Mouse (Mus musculus): ENCODE measurements at regions not wholly inside any gene's neighbourhood (a gene's known extent, or its start where the extent isn't known, plus 50 kb on each side); places are given as distances from the start of the nearest gene placed in this dataset.

DNA sequence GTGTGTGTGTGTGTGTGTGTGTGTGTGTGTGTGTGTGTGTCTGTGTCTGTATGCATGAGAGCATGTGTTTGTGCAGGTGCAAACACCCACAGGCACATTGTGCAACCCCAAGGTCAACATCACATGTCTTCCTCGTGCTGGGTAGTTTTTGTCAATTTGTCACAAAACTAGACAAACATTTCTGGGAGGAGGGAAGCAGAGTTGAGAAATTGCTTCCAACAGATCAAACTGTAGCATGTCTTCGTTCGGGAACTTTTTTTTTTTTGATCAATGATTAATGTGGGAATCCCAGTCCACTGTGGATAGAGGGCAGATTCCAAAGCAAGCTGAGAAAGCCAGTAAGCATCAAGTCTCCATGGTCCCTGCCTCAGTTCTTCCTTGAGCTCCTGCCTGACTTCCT lies 67.9 kb upstream of the Mpp6 start:
- TF ChIP-seq EP300 (IDR thresholded peaks at IDR 0.05) (no peak), CTCF (IDR thresholded peaks at IDR 0.05) (no peak)
- 9% methylated on average over 3 of the region's 3 CpGs for WGBS
- ATAC-seq (no peak), DNase-seq (ENCODE audit: low spot score) (no peak)
- Histone ChIP-seq H3K4me1 (ENCODE audit: insufficient read depth, low read depth, low read length) (no peaks in the 10 kb centered on the region), H3K27me3 (replicated peaks; ENCODE audit: insufficient read depth, low read length) (no peaks in the 10 kb centered on the region), H3K9ac (replicated peaks; ENCODE audit: low read depth) (no peak overlapping the region), H3K9me3 (ENCODE audit: low read length) (no peaks in the 10 kb centered on the region), H3K4me3 (ENCODE audit: low read depth, low read length) (no peak overlapping the region), H3K27ac (ENCODE audit: low read length) (no peak overlapping the region), H3K4me2 (replicated peaks; ENCODE audit: low read depth, low read length) (no peak overlapping the region), H3K36me3 (ENCODE audit: insufficient read depth, low read length) (no peaks in the 10 kb centered on the region)

DNA sequence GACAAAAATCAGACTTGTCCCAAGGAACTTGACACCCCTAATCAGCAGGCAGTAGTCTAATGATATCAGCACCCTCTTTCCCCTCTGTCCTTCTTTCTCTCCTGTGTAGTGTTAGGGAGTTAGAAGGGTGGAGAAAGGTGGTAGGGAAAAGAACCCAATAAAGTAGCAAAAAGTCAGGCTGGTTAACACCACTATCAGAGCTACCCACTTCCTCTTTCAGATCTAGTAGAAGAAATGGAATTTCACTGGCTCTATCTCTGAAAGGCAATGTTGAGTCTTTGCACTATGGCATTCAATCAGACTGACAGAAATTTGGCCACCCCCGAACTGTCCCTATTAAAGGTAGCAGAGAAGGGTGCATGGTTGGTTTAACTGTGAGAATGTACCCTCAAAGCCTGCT lies 65.9 kb upstream of the Mpp6 start:
- no peak for DNase-seq (ENCODE audit: low spot score)
- 92% methylated on average over 1 of the region's 1 CpGs for WGBS
- Histone ChIP-seq H3K4me3 (ENCODE audit: low read depth, low read length) (no peak overlapping the region), H3K27me3 (replicated peaks; ENCODE audit: insufficient read depth, low read length) (no peaks in the 10 kb centered on the region), H3K9ac (replicated peaks; ENCODE audit: low read depth) (no peak overlapping the region), H3K9me3 (ENCODE audit: low read length) (no peaks in the 10 kb centered on the region), H3K4me2 (replicated peaks; ENCODE audit: low read depth, low read length) (no peak overlapping the region), H3K27ac (ENCODE audit: low read length) (no peak overlapping the region), H3K36me3 (ENCODE audit: insufficient read depth, low read length) (no peaks in the 10 kb centered on the region), H3K4me1 (ENCODE audit: insufficient read depth, low read depth, low read length) (no peaks in the 10 kb centered on the region)
- no peak for ATAC-seq
- TF ChIP-seq EP300 (IDR thresholded peaks at IDR 0.05) (no peak), CTCF (IDR thresholded peaks at IDR 0.05) (no peak)

DNA sequence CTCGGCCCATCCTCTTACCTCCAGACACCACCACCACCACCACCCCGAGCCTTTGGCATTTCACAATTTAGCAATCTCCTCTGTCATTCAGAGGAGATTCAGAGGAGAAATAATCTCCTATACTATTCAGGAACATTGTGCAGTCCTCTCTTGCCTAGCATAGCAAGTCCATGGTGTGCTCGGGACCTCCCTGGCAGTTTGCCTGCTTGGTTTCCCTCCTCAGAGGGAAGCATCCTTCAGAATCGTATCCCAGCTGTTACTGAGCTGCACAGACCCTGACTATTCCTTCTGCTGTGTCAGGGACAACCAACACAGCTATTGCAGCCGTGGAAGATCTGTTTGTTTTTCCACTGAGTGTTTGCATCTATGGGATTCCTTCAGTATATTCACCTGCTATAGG lies 63.3 kb upstream of the Mpp6 start:
- no peak for ATAC-seq
- H3K9ac ChIP-seq (replicated peaks; ENCODE audit: low read depth): no peak overlapping the region
- DNase-seq (ENCODE audit: low spot score): no peak
- no peak overlapping the region for H3K27ac ChIP-seq (ENCODE audit: low read length)
- H3K4me2 ChIP-seq (replicated peaks; ENCODE audit: low read depth, low read length): no peak overlapping the region
- no peak overlapping the region for H3K4me3 ChIP-seq (ENCODE audit: low read depth, low read length)
- H3K9me3 ChIP-seq (ENCODE audit: low read length): no peaks in the 10 kb centered on the region
- TF ChIP-seq CTCF (IDR thresholded peaks at IDR 0.05): no peak
- TF ChIP-seq EP300 (IDR thresholded peaks at IDR 0.05): no peak
- WGBS: 44% methylated on average over 5 of the region's 5 CpGs
- H3K36me3 ChIP-seq (ENCODE audit: insufficient read depth, low read length): no peaks in the 10 kb centered on the region
- H3K4me1 ChIP-seq (ENCODE audit: insufficient read depth, low read depth, low read length): no peaks in the 10 kb centered on the region
- no peaks in the 10 kb centered on the region for H3K27me3 ChIP-seq (replicated peaks; ENCODE audit: insufficient read depth, low read length)

DNA sequence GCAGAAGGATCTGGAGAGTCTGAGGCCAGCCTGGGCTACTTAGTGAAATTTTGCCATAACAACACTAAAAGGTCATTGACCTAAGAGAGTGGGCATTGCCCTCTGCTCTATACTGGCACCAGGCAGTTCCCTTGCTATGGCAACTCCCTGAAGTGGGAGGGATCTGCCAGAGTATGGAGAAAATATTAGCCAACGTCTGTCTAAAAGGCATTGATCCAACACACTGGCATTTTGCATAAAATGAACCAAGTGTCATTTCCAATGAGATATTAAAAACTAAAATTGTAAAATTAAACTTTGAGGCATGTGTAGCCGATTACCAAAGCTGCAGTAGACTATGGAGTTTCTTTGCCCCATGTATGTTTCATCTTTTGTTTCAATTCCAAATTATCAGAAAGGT lies 57.6 kb upstream of the Mpp6 start:
- H3K27ac ChIP-seq (ENCODE audit: low read length): no peak overlapping the region

DNA sequence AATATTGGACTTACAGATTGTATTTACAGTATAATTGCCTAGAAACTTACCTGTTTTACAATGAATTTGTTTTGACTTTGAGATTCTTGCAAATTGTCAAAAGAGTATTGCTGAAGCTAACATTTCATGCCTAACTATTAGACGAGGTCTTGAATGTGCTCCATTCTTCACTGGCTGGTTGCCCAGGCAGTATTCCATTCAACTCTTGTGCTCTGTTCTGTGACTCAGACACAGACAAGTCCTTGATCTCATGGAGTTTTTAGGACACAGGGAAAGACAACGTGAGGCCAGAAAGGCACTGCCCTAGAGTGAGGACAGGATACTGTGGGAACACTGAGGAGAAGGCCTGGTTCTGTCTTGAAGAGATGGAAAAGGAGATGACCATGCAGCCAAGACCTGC lies 57.0 kb upstream of the Mpp6 start:
- 45% methylated on average over 2 of the region's 2 CpGs for WGBS
- no peak overlapping the region for H3K4me2 ChIP-seq (replicated peaks; ENCODE audit: low read depth, low read length)
- H3K4me1 ChIP-seq (ENCODE audit: insufficient read depth, low read depth, low read length): no peaks in the 10 kb centered on the region
- no peak overlapping the region for H3K27ac ChIP-seq (ENCODE audit: low read length)
- no peaks in the 10 kb centered on the region for H3K27me3 ChIP-seq (replicated peaks; ENCODE audit: insufficient read depth, low read length)
- no peak for TF ChIP-seq EP300 (IDR thresholded peaks at IDR 0.05)
- TF ChIP-seq CTCF (IDR thresholded peaks at IDR 0.05): no peak
- no peaks in the 10 kb centered on the region for H3K36me3 ChIP-seq (ENCODE audit: insufficient read depth, low read length)
- H3K9me3 ChIP-seq (ENCODE audit: low read length): no peaks in the 10 kb centered on the region
- ATAC-seq (no peak), DNase-seq (ENCODE audit: low spot score) (no peak)
- no peak overlapping the region for H3K9ac ChIP-seq (replicated peaks; ENCODE audit: low read depth)
- H3K4me3 ChIP-seq (ENCODE audit: low read depth, low read length): no peak overlapping the region

More for the DNA sequence above, 57.6 kb upstream of the Mpp6 start:
- Histone ChIP-seq H3K4me3 (ENCODE audit: low read depth, low read length) (no peak overlapping the region), H3K9ac (replicated peaks; ENCODE audit: low read depth) (no peak overlapping the region), H3K4me2 (replicated peaks; ENCODE audit: low read depth, low read length) (no peak overlapping the region), H3K9me3 (ENCODE audit: low read length) (no peaks in the 10 kb centered on the region), H3K4me1 (ENCODE audit: insufficient read depth, low read depth, low read length) (no peaks in the 10 kb centered on the region), H3K27me3 (replicated peaks; ENCODE audit: insufficient read depth, low read length) (no peaks in the 10 kb centered on the region), H3K36me3 (ENCODE audit: insufficient read depth, low read length) (no peaks in the 10 kb centered on the region)
- ATAC-seq (no peak), DNase-seq (ENCODE audit: low spot score) (no peak)
- TF ChIP-seq CTCF (IDR thresholded peaks at IDR 0.05) (no peak), EP300 (IDR thresholded peaks at IDR 0.05) (no peak)
- WGBS: 85% methylated on average over 2 of the region's 2 CpGs

DNA sequence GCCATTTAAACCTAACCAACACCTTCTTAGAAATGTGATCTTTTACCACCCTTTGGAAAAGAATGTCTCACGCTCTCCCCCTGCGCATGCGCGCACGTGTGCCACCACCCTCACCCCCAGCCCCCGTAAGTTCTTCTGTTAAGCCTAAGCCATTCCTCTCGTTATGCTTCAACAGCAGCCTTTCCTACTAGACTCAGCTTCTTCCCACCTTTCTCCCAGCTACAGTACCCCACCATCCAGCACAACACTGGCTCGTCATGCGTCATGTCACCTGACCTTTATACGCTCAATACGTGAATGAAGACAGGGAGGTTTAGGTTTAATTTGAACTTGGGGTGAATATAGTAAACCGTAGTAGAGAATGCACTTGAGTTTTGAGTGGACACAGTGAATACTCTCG lies 55.8 kb upstream of the Mpp6 start:
- TF ChIP-seq EP300 (IDR thresholded peaks at IDR 0.05) (no peak), CTCF (IDR thresholded peaks at IDR 0.05) (no peak)
- DNase-seq (ENCODE audit: low spot score) (no peak), ATAC-seq (no peak)
- H3K9me3 ChIP-seq (ENCODE audit: low read length): no peaks in the 10 kb centered on the region
- H3K36me3 ChIP-seq (ENCODE audit: insufficient read depth, low read length): no peaks in the 10 kb centered on the region
- no peak overlapping the region for H3K9ac ChIP-seq (replicated peaks; ENCODE audit: low read depth)
- H3K27ac ChIP-seq (ENCODE audit: low read length): no peak overlapping the region
- H3K4me3 ChIP-seq (ENCODE audit: low read depth, low read length): no peak overlapping the region
- no peaks in the 10 kb centered on the region for H3K27me3 ChIP-seq (replicated peaks; ENCODE audit: insufficient read depth, low read length)
- 81% methylated on average over 13 of the region's 13 CpGs for WGBS
- H3K4me2 ChIP-seq (replicated peaks; ENCODE audit: low read depth, low read length): no peak overlapping the region
- H3K4me1 ChIP-seq (ENCODE audit: insufficient read depth, low read depth, low read length): no peaks in the 10 kb centered on the region

DNA sequence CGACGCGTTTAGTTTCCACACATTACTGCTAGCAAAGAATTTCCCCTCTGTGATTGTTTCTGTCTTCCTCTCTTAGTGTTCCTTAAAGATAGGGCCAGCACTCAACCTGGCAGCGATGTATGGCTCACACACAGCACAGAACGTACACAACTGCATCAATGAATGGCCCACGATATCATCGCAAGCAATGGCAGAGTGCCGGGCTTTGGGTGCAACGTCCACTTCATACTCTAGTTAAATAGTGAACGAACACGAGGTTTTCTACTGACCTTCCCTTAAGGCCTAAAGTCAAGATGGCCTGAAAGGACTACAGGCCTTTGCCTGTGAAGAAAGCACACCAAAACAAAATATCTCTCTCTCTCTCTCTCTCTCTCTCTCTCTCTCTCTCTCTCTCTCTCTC lies 51.4 kb upstream of the Mpp6 start:
- WGBS: 81% methylated on average over 11 of the region's 11 CpGs
- Histone ChIP-seq H3K4me1 (ENCODE audit: insufficient read depth, low read depth, low read length) (no peaks in the 10 kb centered on the region), H3K9me3 (ENCODE audit: low read length) (no peaks in the 10 kb centered on the region), H3K36me3 (ENCODE audit: insufficient read depth, low read length) (no peaks in the 10 kb centered on the region), H3K4me2 (replicated peaks; ENCODE audit: low read depth, low read length) (no peak overlapping the region), H3K27ac (ENCODE audit: low read length) (no peak overlapping the region), H3K9ac (replicated peaks; ENCODE audit: low read depth) (no peak overlapping the region), H3K27me3 (replicated peaks; ENCODE audit: insufficient read depth, low read length) (no peaks in the 10 kb centered on the region), H3K4me3 (ENCODE audit: low read depth, low read length) (no peak overlapping the region)
- DNase-seq (ENCODE audit: low spot score): no peak
- TF ChIP-seq EP300 (IDR thresholded peaks at IDR 0.05) (no peak), CTCF (IDR thresholded peaks at IDR 0.05) (no peak)
- no peak for ATAC-seq
